Comparison of ENCODE assay signal across 47 mouse cellular contexts in the genomic region with DNA sequence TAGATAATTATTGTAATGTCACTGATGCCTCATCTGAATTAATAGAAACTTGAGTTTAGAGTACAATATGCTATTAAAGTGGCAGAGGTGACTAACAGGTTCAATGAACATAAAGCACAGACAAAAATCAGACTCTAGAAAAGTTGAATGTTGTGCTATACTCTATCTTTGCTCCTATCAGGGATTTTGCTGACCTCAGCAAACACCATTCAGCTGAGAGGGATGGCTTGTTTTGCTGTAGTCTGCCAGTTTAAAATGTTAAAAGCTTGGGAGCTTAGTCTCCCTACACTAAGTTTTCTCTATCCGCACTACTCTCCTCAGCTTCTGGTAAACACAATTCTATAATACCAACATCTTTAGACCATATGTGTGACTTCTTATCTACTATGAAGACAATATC. TPM values are rescaled to one million over a fixed set of nuclear protein-coding genes. Genes with fewer than 3 reads are reported as not detected.
"Had no signal": no experiment of that assay in that cellular context is flagged by ENCODE, and none has a peak within 500 bp of the region (broad histone marks: within the 10 kb centered on the region; RNA-seq: fewer than 3 reads in every experiment).

No protein-coding gene starts in this region.

- H3K27ac ChIP-seq: limb, embryonic 10.5 days; limb, embryonic 12.5 days; limb, embryonic 13.5 days; limb, embryonic 15.5 days; liver, embryonic 12.5 days; liver, embryonic 13.5 days; liver, embryonic 14.5 days; liver, embryonic 15.5 days; lung, embryonic 15.5 days; macrophage; midbrain, embryonic 10.5 days; midbrain, embryonic 12.5 days; midbrain, embryonic 13.5 days; midbrain, embryonic 15.5 days; neural tube, embryonic 12.5 days had no signal

- H3K9me3 ChIP-seq: limb, embryonic 10.5 days; limb, embryonic 12.5 days; limb, embryonic 13.5 days; limb, embryonic 15.5 days; liver, embryonic 12.5 days; liver, embryonic 13.5 days; liver, embryonic 15.5 days; lung, embryonic 15.5 days; megakaryocyte, embryonic 14.5 days; midbrain, embryonic 10.5 days; midbrain, embryonic 12.5 days; midbrain, embryonic 13.5 days; midbrain, embryonic 15.5 days; neural tube, embryonic 12.5 days had no signal

- H3K4me1 ChIP-seq: limb, embryonic 10.5 days; limb, embryonic 12.5 days; limb, embryonic 13.5 days; limb, embryonic 15.5 days; liver, embryonic 12.5 days; liver, embryonic 13.5 days; liver, embryonic 15.5 days; lung, embryonic 15.5 days; megakaryocyte, embryonic 14.5 days; midbrain, embryonic 10.5 days; midbrain, embryonic 12.5 days; midbrain, embryonic 13.5 days; midbrain, embryonic 15.5 days; neural tube, embryonic 12.5 days had no signal

- ATAC-seq: liver, embryonic 12.5 days; liver, postnatal 0 days; lung, postnatal 0 days; midbrain, embryonic 13.5 days; midbrain, embryonic 15.5 days; midbrain, embryonic 16.5 days had no signal

- DNase-seq: left cerebral cortex, postnatal 4 days; liver; liver, embryonic 13.5 days; liver, postnatal 0 days; lung, adult 18-20 months; lung, adult 2 months; lung, embryonic 14.5 days; lung, postnatal 10 days; lung, postnatal 14 days; lung, postnatal 36 days; lung, postnatal 4 days; midbrain, embryonic 14.5 days had no signal

- H3K4me2 ChIP-seq: limb, embryonic 12.5 days; limb, embryonic 13.5 days; limb, embryonic 15.5 days; liver, embryonic 11.5 days; liver, embryonic 12.5 days; liver, embryonic 13.5 days; liver, embryonic 15.5 days; lung, embryonic 14.5 days; lung, embryonic 15.5 days; midbrain, embryonic 11.5 days; midbrain, embryonic 12.5 days; midbrain, embryonic 13.5 days; midbrain, embryonic 15.5 days; neural tube, embryonic 12.5 days had no signal

- H3K27me3 ChIP-seq: liver, embryonic 12.5 days; liver, embryonic 13.5 days; liver, embryonic 15.5 days; lung, embryonic 15.5 days; midbrain, embryonic 12.5 days; midbrain, embryonic 15.5 days; neural tube, embryonic 12.5 days had no signal

- H3K36me3 ChIP-seq: limb, embryonic 10.5 days; limb, embryonic 12.5 days; limb, embryonic 13.5 days; limb, embryonic 15.5 days; liver, embryonic 12.5 days; liver, embryonic 13.5 days; liver, embryonic 15.5 days; lung, embryonic 15.5 days; midbrain, embryonic 10.5 days; midbrain, embryonic 12.5 days; midbrain, embryonic 13.5 days; midbrain, embryonic 15.5 days; neural tube, embryonic 12.5 days had no signal

- H3K4me3 ChIP-seq: limb, embryonic 10.5 days; limb, embryonic 12.5 days; limb, embryonic 13.5 days; limb, embryonic 15.5 days; liver, embryonic 12.5 days; liver, embryonic 13.5 days; liver, embryonic 15.5 days; lung, embryonic 15.5 days; megakaryocyte, embryonic 14.5 days; midbrain, embryonic 10.5 days; midbrain, embryonic 12.5 days; midbrain, embryonic 13.5 days; midbrain, embryonic 15.5 days; myocyte; neural tube, embryonic 12.5 days had no signal

- H3K9ac ChIP-seq: limb, embryonic 12.5 days; limb, embryonic 13.5 days; limb, embryonic 15.5 days; liver, embryonic 12.5 days; liver, embryonic 13.5 days; liver, embryonic 14.5 days; liver, embryonic 15.5 days; liver, postnatal 0 days; lung, embryonic 14.5 days; lung, embryonic 15.5 days; midbrain, embryonic 12.5 days; midbrain, embryonic 13.5 days; midbrain, embryonic 15.5 days; neural tube, embryonic 12.5 days had no signal

RNA-seq across cellular contexts. Expression of a gene that starts 9.5 kb away (rescaled TPM):
- total RNA-seq: left cerebral cortex, postnatal 10 days; left cerebral cortex, postnatal 14 days; left cerebral cortex, postnatal 25 days; left cerebral cortex, postnatal 36 days; left cerebral cortex, postnatal 4 days; liver, adult 2 months; megakaryocyte progenitor cell, adult 5-6 weeks; megakaryocyte, adult 5-6 weeks; megakaryocyte-erythroid progenitor cell, adult 5-6 weeks; midbrain, postnatal 0 days; monocyte, adult 5-6 weeks had no signal
- polyA plus RNA-seq: limb, embryonic 12.5 days; limb, embryonic 13.5 days; limb, embryonic 14.5 days; limb, embryonic 15.5 days; liver, adult 2 months; liver, embryonic 11.5 days; liver, embryonic 12.5 days; liver, embryonic 13.5 days; liver, embryonic 14.5 days; liver, embryonic 15.5 days; liver, embryonic 16.5 days; liver, postnatal 0 days; lung, adult 2 months; lung, embryonic 14.5 days; lung, embryonic 15.5 days; lung, embryonic 16.5 days; lung, postnatal 0 days; macrophage; midbrain, embryonic 10.5 days; midbrain, embryonic 11.5 days; midbrain, embryonic 12.5 days; midbrain, embryonic 13.5 days; midbrain, embryonic 14.5 days; midbrain, embryonic 15.5 days; midbrain, embryonic 16.5 days; neural tube, embryonic 11.5 days; neural tube, embryonic 12.5 days had no signal

RNA-seq across cellular contexts. Expression of a gene that starts 21.9 kb away (rescaled TPM):
- total RNA-seq: left cerebral cortex, postnatal 10 days; left cerebral cortex, postnatal 14 days; left cerebral cortex, postnatal 25 days; left cerebral cortex, postnatal 36 days; left cerebral cortex, postnatal 4 days; liver, adult 2 months; megakaryocyte progenitor cell, adult 5-6 weeks; megakaryocyte, adult 5-6 weeks; megakaryocyte-erythroid progenitor cell, adult 5-6 weeks; midbrain, postnatal 0 days; monocyte, adult 5-6 weeks had no signal
- polyA plus RNA-seq: limb, embryonic 10.5 days; limb, embryonic 11.5 days; limb, embryonic 12.5 days; liver, adult 2 months; liver, embryonic 11.5 days; liver, embryonic 12.5 days; liver, embryonic 13.5 days; liver, embryonic 14.5 days; liver, embryonic 15.5 days; liver, embryonic 16.5 days; liver, postnatal 0 days; lung, adult 2 months; lung, embryonic 14.5 days; lung, embryonic 15.5 days; lung, embryonic 16.5 days; lung, postnatal 0 days; macrophage; midbrain, embryonic 10.5 days; midbrain, embryonic 11.5 days; midbrain, embryonic 12.5 days; midbrain, embryonic 13.5 days; midbrain, embryonic 14.5 days; midbrain, embryonic 15.5 days; midbrain, embryonic 16.5 days; midbrain, postnatal 0 days; neural tube, embryonic 11.5 days; neural tube, embryonic 12.5 days had no signal
